Mouse (Mus musculus) lung, embryonic 16.5 days (tissue): ENCODE measurements around the gene Rnps1. TPM values are rescaled to one million over a fixed set of nuclear protein-coding genes. Genes with fewer than 3 reads are reported as not detected.

Experiments
- ATAC-seq: fragments of 200-750 bp; cut with Nextera tagmentation; 2 replicates; pipeline ENCODE4 v1.8.0; 2017; ENCODE audit warnings: low read depth, mild to moderate bottlenecking, moderate library complexity
- H3K27ac ChIP-seq: fragments of 300-500 bp; sonication (generic); 2 replicates; pipeline ENCODE4 v1.5.1; 2014; ENCODE audit warnings: mild to moderate bottlenecking, control low read depth, low read length
- H3K27me3 ChIP-seq: fragments of 300-500 bp; sonication (generic); 2 replicates; pipeline ENCODE4 v1.6.1; 2014; ENCODE audit warnings: low read depth, low read length, mixed read lengths; ENCODE audit not compliant: control insufficient read depth, insufficient read depth
- H3K36me3 ChIP-seq: fragments of 300-500 bp; sonication (generic); 2 replicates; pipeline ENCODE4 v1.6.1; 2014; ENCODE audit warnings: low read length; ENCODE audit not compliant: control insufficient read depth, insufficient read depth
- H3K4me1 ChIP-seq: fragments of 300-500 bp; sonication (generic); replicated peaks from 2 replicates; pipeline ENCODE4 v1.6.1; 2014; ENCODE audit warnings: low read length, mixed read lengths; ENCODE audit not compliant: control insufficient read depth, insufficient read depth
- H3K4me2 ChIP-seq: fragments of 300-500 bp; sonication (generic); 2 replicates; pipeline ENCODE4 v1.6.1; 2014; ENCODE audit warnings: low read depth, low read length, control low read depth
- H3K4me3 ChIP-seq: fragments of 300-500 bp; sonication (generic); 2 replicates; pipeline ENCODE4 v1.5.1; 2014; ENCODE audit warnings: mild to moderate bottlenecking, low read length, control low read depth
- H3K9ac ChIP-seq: fragments of 300-500 bp; sonication (generic); 2 replicates; pipeline ENCODE4 v1.6.1; 2014; ENCODE audit warnings: low read length, control low read depth
- H3K9me3 ChIP-seq: fragments of 300-500 bp; sonication (generic); 2 replicates; pipeline ENCODE4 v1.6.1; 2016; ENCODE audit warnings: low read length; ENCODE audit not compliant: control insufficient read depth
- WGBS: fragments of 180-500 bp; shearing (Covaris S2); extraction: QIAGEN DNeasy Blood & Tissue Kit; methylation state at CpG from one replicate; pipeline ENCODE4 v1.1.7; 2014; 5-methylcytosine and 5-hydroxymethylcytosine counted together
- polyA plus RNA-seq: library from polyadenylated mRNA; unstranded; fragments of >200 nt; fragmentation: Nextera tagmentation; extraction: Ambion mirVana; gene quantifications from 2 replicates; pipeline ENCODE4 v1.2.1, GENCODE M21; 2015

Rnps1 gene
- polyA plus RNA-seq, 1 experiment from 2014 or later: 246 TPM

GRCm38 (mm10) chr17:24393527-24393926 is 20.8 kb upstream of the Rnps1 start:
- Histone ChIP-seq H3K4me1 (no peaks in the 10 kb centered on the region), H3K9me3 (no peaks in the 10 kb centered on the region), H3K4me3 (no peak overlapping the region), H3K9ac (no peak overlapping the region), H3K4me2 (no peak overlapping the region), H3K36me3 (peaks cover 3% of the 10 kb centered on the region; the same call in 1 of the 2 replicates), H3K27me3 (no peaks in the 10 kb centered on the region), H3K27ac (no peak overlapping the region)
- 29% methylated on average over 4 of the region's 4 CpGs for WGBS
- peak; percentile 59; the same call in 1 of the 2 replicates for ATAC-seq

GRCm38 (mm10) chr17:24394456-24394855 is 19.9 kb upstream of the Rnps1 start:
- H3K9me3 ChIP-seq: no peaks in the 10 kb centered on the region
- no peaks in the 10 kb centered on the region for H3K27me3 ChIP-seq
- WGBS: 80% methylated on average over 7 of the region's 7 CpGs
- no peak overlapping the region for H3K9ac ChIP-seq
- H3K4me3 ChIP-seq: no peak overlapping the region
- no peak overlapping the region for H3K27ac ChIP-seq
- no peak for ATAC-seq
- H3K36me3 ChIP-seq: peaks cover 3% of the 10 kb centered on the region; the same call in 1 of the 2 replicates
- no peak overlapping the region for H3K4me2 ChIP-seq
- H3K4me1 ChIP-seq: no peaks in the 10 kb centered on the region

- Histone ChIP-seq H3K4me3 (no peak overlapping the region), H3K27me3 (no peaks in the 10 kb centered on the region), H3K4me2 (no peak overlapping the region), H3K4me1 (no peaks in the 10 kb centered on the region), H3K9ac (no peak overlapping the region), H3K9me3 (no peaks in the 10 kb centered on the region), H3K27ac (no peak overlapping the region), H3K36me3 (peaks cover 8% of the 10 kb centered on the region)
- ATAC-seq: no peak
- 58% methylated on average over 3 of the region's 3 CpGs for WGBS
Measured at GRCm38 (mm10) chr17:24402371-24402770, 12.0 kb upstream of the Rnps1 start.

GRCm38 (mm10) chr17:24407116-24407803 is 7.1 kb upstream of the Rnps1 start:
- whole genome bisulfite sequencing: 85% methylated on average over 12 of the region's 12 CpGs
- no peaks in the 10 kb centered on the region for H3K4me1 ChIP-seq
- H3K9me3 ChIP-seq: no peaks in the 10 kb centered on the region
- H3K9ac ChIP-seq: no peak overlapping the region
- H3K36me3 ChIP-seq: peaks cover 28% of the 10 kb centered on the region
- no peak overlapping the region for H3K27ac ChIP-seq
- ATAC-seq: no peak
- H3K4me3 ChIP-seq: no peak overlapping the region
- no peaks in the 10 kb centered on the region for H3K27me3 ChIP-seq
- H3K4me2 ChIP-seq: no peak overlapping the region

DNA sequence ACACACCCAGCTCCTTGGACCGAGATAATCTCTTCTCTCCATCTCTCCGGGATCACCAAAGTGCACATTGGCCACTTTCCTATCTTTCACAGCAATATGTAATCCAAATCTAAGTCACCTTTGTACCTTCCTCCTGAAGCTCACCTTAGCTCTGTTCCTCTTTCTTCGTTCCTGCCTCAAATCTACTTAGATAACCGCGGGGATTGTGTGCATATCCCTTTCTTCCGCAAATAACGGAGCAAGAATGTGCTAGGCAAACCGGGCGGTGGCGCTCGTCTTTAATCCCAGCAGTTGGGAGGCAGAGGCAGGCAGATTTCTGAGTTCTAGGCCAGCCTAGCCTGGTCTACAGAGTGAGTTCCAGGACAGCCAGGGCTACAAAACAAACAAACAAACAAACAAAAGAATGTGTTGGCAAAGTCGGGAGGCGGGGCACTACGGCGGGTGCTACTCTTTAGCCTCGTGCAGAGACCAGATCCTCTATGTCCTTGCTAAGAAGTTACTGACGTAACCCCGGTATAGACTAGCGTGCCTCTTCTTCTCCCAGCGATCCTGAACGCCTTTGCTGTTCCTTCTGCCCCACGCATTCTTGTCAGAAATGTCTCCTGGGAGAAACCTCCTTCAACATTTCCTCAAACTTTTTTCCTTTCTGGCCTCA is 681 bp upstream of the Rnps1 start:
- H3K4me3 ChIP-seq: peak overlapping the region; percentile 72
- WGBS: 25% methylated on average over 22 of the region's 22 CpGs
- peak overlapping the region; percentile 62 for H3K4me2 ChIP-seq
- ATAC-seq: peak; percentile 35
- no peaks in the 10 kb centered on the region for H3K27me3 ChIP-seq
- peaks cover 24% of the 10 kb centered on the region for H3K36me3 ChIP-seq
- peaks cover 13% of the 10 kb centered on the region for H3K4me1 ChIP-seq
- peak overlapping the region; percentile 71 for H3K9ac ChIP-seq
- H3K9me3 ChIP-seq: no peaks in the 10 kb centered on the region
- H3K27ac ChIP-seq: peak overlapping the region; percentile 90

GRCm38 (mm10) chr17:24415011-24415410 is 646 bp downstream of the Rnps1 start:
- Histone ChIP-seq H3K4me3 (peak overlapping the region; percentile 72), H3K9me3 (no peaks in the 10 kb centered on the region), H3K27ac (peak overlapping the region; percentile 91), H3K4me1 (peaks cover 13% of the 10 kb centered on the region), H3K27me3 (no peaks in the 10 kb centered on the region), H3K4me2 (peak overlapping the region; percentile 93), H3K9ac (peak overlapping the region; percentile 82), H3K36me3 (peaks cover 23% of the 10 kb centered on the region)
- WGBS: under 1% methylated on average over 21 of the region's 21 CpGs
- no peak for ATAC-seq

- H3K36me3 ChIP-seq: peaks cover 28% of the 10 kb centered on the region
Measured at GRCm38 (mm10) chr17:24416051-24416652, 1.8 kb downstream of the Rnps1 start.

GRCm38 (mm10) chr17:24423114-24423513 is 8.7 kb downstream of the Rnps1 start:
- no peak overlapping the region for H3K4me3 ChIP-seq
- H3K9ac ChIP-seq: no peak overlapping the region
- no peak overlapping the region for H3K27ac ChIP-seq
- H3K4me1 ChIP-seq: peaks cover 11% of the 10 kb centered on the region
- peaks cover 61% of the 10 kb centered on the region for H3K36me3 ChIP-seq
- no peaks in the 10 kb centered on the region for H3K27me3 ChIP-seq
- H3K4me2 ChIP-seq: no peak overlapping the region
- ATAC-seq: no peak
- H3K9me3 ChIP-seq: no peaks in the 10 kb centered on the region
- WGBS: 94% methylated on average over 4 of the region's 4 CpGs

More at GRCm38 (mm10) chr17:24416051-24416652, 1.8 kb downstream of the Rnps1 start:
- peak overlapping the region; percentile 82 for H3K9ac ChIP-seq
- no peak for ATAC-seq
- H3K27me3 ChIP-seq: no peaks in the 10 kb centered on the region
- H3K27ac ChIP-seq: no peak overlapping the region
- H3K4me1 ChIP-seq: peaks cover 13% of the 10 kb centered on the region
- H3K4me3 ChIP-seq: peak overlapping the region; percentile 72
- peak overlapping the region; percentile 93 for H3K4me2 ChIP-seq
- no peaks in the 10 kb centered on the region for H3K9me3 ChIP-seq
- 81% methylated on average over 3 of the region's 3 CpGs for WGBS

GRCm38 (mm10) chr17:24424489-24424888 is 10.1 kb downstream of the Rnps1 start:
- H3K27me3 ChIP-seq: no peaks in the 10 kb centered on the region
- no peak overlapping the region for H3K27ac ChIP-seq
- WGBS: 85% methylated on average over 5 of the region's 5 CpGs
- peaks cover 13% of the 10 kb centered on the region for H3K4me1 ChIP-seq
- H3K4me3 ChIP-seq: no peak overlapping the region
- H3K9me3 ChIP-seq: no peaks in the 10 kb centered on the region
- H3K9ac ChIP-seq: no peak overlapping the region
- no peak for ATAC-seq
- H3K4me2 ChIP-seq: no peak overlapping the region
- H3K36me3 ChIP-seq: peaks cover 50% of the 10 kb centered on the region
